Mouse (Mus musculus): ENCODE measurements at regions not wholly inside any gene's neighbourhood (a gene's known extent, or its start where the extent isn't known, plus 50 kb on each side); places are given as distances from the start of the nearest gene placed in this dataset.

DNA sequence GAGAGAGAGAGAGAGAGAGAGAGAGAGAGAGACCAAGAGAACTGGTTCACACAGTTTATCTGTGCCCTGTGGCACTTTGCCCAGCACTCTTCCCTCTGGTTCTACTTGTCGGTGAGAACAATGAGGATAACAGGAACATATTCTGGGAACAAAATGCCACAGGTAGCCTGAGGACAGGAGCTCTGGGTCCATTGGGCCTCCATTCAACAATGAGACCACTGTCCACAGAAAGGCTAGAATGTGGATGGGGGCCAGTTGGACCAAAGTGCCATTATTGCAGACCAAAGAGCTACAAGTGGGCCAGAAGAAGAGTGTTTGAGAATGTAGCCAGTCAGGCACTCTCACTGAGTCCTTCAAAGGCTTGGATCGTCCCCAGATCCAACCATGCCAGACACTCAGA, 600.2 kb upstream of the A1bg start:
- WGBS = 91% methylated on average over 2 of the region's 2 CpGs
- no peak for TF ChIP-seq POLR2A (IDR thresholded peaks at IDR 0.05; ENCODE audit: control insufficient read depth, extremely low read depth, insufficient read depth, low read length, poor library complexity)
- no peak for TF ChIP-seq CTCF (IDR thresholded peaks at IDR 0.05; ENCODE audit: borderline replicate concordance, control insufficient read depth, extremely low read depth, insufficient read depth, low read length, poor library complexity)
- no peaks in the 10 kb centered on the region for H3K4me1 ChIP-seq (replicated peaks; ENCODE audit: control insufficient read depth, insufficient read depth, low read length)
- H3K27me3 ChIP-seq (ENCODE audit: control insufficient read depth, insufficient read depth, low read length) = no peaks in the 10 kb centered on the region
- no peaks in the 10 kb centered on the region for H3K36me3 ChIP-seq (ENCODE audit: control insufficient read depth, insufficient read depth, low read length)
- no peak overlapping the region for H3K27ac ChIP-seq (ENCODE audit: control insufficient read depth, insufficient read depth, low read length)
- H3K4me3 ChIP-seq (ENCODE audit: control insufficient read depth, insufficient read depth, low read length) = no peak overlapping the region
- no peak for DNase-seq

DNA sequence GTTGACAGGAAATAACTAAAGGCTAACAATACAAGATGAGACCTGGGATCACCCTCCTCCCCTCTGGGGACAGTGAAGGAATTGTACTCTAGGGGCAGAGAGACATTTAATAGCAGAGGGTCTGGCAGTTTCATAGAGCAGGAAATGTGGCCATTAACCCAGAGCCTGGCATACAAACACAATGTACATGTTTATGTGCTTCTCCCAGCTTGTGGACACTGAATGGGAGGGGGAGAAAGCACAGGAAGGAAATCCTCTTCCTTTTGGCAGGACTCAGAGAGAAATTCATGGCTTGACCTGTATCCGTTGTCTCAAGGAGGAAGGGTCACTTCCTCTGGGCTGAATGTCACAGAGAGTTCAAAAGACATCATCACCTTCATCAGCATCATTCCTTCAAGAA, 594.5 kb upstream of the A1bg start:
- Histone ChIP-seq H3K27me3 (ENCODE audit: control insufficient read depth, insufficient read depth, low read length) (no peaks in the 10 kb centered on the region), H3K4me3 (ENCODE audit: control insufficient read depth, insufficient read depth, low read length) (no peak overlapping the region), H3K36me3 (ENCODE audit: control insufficient read depth, insufficient read depth, low read length) (no peaks in the 10 kb centered on the region), H3K4me1 (replicated peaks; ENCODE audit: control insufficient read depth, insufficient read depth, low read length) (no peaks in the 10 kb centered on the region), H3K27ac (ENCODE audit: control insufficient read depth, insufficient read depth, low read length) (no peak overlapping the region)
- TF ChIP-seq POLR2A (IDR thresholded peaks at IDR 0.05; ENCODE audit: control insufficient read depth, extremely low read depth, insufficient read depth, low read length, poor library complexity) (no peak), CTCF (IDR thresholded peaks at IDR 0.05; ENCODE audit: borderline replicate concordance, control insufficient read depth, extremely low read depth, insufficient read depth, low read length, poor library complexity) (no peak)
- DNase-seq = no peak
- WGBS = 79% methylated on average over 1 of the region's 1 CpGs

- no peaks in the 10 kb centered on the region for H3K27me3 ChIP-seq (ENCODE audit: control insufficient read depth, insufficient read depth, low read length)
- TF ChIP-seq CTCF (IDR thresholded peaks at IDR 0.05; ENCODE audit: borderline replicate concordance, control insufficient read depth, extremely low read depth, insufficient read depth, low read length, poor library complexity) (no peak), POLR2A (IDR thresholded peaks at IDR 0.05; ENCODE audit: control insufficient read depth, extremely low read depth, insufficient read depth, low read length, poor library complexity) (no peak)
Observed at GRCm38 (mm10) chr15:61514324-61514723, 591.5 kb upstream of the A1bg start.

GRCm38 (mm10) chr15:61508806-61509205, 586.0 kb upstream of the A1bg start:
- DNase-seq = no peak
- TF ChIP-seq CTCF (IDR thresholded peaks at IDR 0.05; ENCODE audit: borderline replicate concordance, control insufficient read depth, extremely low read depth, insufficient read depth, low read length, poor library complexity) = no peak
- no peak for TF ChIP-seq POLR2A (IDR thresholded peaks at IDR 0.05; ENCODE audit: control insufficient read depth, extremely low read depth, insufficient read depth, low read length, poor library complexity)
- H3K36me3 ChIP-seq (ENCODE audit: control insufficient read depth, insufficient read depth, low read length) = no peaks in the 10 kb centered on the region
- H3K4me3 ChIP-seq (ENCODE audit: control insufficient read depth, insufficient read depth, low read length) = no peak overlapping the region
- WGBS = 94% methylated on average over 6 of the region's 6 CpGs
- no peaks in the 10 kb centered on the region for H3K27me3 ChIP-seq (ENCODE audit: control insufficient read depth, insufficient read depth, low read length)
- H3K4me1 ChIP-seq (replicated peaks; ENCODE audit: control insufficient read depth, insufficient read depth, low read length) = no peaks in the 10 kb centered on the region
- H3K27ac ChIP-seq (ENCODE audit: control insufficient read depth, insufficient read depth, low read length) = no peak overlapping the region

More at GRCm38 (mm10) chr15:61514324-61514723, 591.5 kb upstream of the A1bg start:
- Histone ChIP-seq H3K4me3 (ENCODE audit: control insufficient read depth, insufficient read depth, low read length) (no peak overlapping the region), H3K36me3 (ENCODE audit: control insufficient read depth, insufficient read depth, low read length) (no peaks in the 10 kb centered on the region), H3K27ac (ENCODE audit: control insufficient read depth, insufficient read depth, low read length) (no peak overlapping the region), H3K4me1 (replicated peaks; ENCODE audit: control insufficient read depth, insufficient read depth, low read length) (no peaks in the 10 kb centered on the region)
- 75% methylated on average over 1 of the region's 1 CpGs for WGBS
- DNase-seq = no peak

DNA sequence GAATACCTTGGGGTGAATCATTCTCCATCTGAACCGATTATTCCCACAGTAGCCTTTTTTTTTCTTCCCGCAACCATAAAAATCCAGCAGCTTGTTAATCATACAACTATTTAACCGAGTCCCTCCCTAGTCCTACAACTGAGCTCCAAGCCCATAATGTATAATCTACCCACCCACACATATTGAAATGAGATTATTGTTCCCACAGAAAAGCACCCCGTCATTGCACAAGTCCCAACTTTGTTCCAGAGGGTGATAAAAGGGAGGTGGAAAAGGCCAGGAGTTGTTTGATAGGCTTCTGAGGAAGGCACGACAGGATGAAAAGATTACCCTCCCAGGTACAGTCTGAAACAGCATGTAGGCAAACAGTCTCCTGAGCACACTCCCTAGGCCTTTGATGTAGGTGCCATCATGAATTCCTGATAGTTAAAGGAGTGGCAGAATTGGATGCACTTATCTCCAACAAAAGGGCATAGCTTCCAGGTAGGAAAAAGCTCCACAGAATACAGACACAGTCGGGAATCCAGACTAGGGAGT, 583.6 kb upstream of the A1bg start:
- DNase-seq = no peak
- H3K27ac ChIP-seq (ENCODE audit: control insufficient read depth, insufficient read depth, low read length) = no peak overlapping the region
- no peaks in the 10 kb centered on the region for H3K27me3 ChIP-seq (ENCODE audit: control insufficient read depth, insufficient read depth, low read length)
- 97% methylated on average over 6 of the region's 6 CpGs for WGBS
- no peaks in the 10 kb centered on the region for H3K36me3 ChIP-seq (ENCODE audit: control insufficient read depth, insufficient read depth, low read length)
- no peaks in the 10 kb centered on the region for H3K4me1 ChIP-seq (replicated peaks; ENCODE audit: control insufficient read depth, insufficient read depth, low read length)
- TF ChIP-seq CTCF (IDR thresholded peaks at IDR 0.05; ENCODE audit: borderline replicate concordance, control insufficient read depth, extremely low read depth, insufficient read depth, low read length, poor library complexity) = no peak
- TF ChIP-seq POLR2A (IDR thresholded peaks at IDR 0.05; ENCODE audit: control insufficient read depth, extremely low read depth, insufficient read depth, low read length, poor library complexity) = no peak
- no peak overlapping the region for H3K4me3 ChIP-seq (ENCODE audit: control insufficient read depth, insufficient read depth, low read length)

- Histone ChIP-seq H3K4me3 (ENCODE audit: control insufficient read depth, insufficient read depth, low read length) (no peak overlapping the region), H3K4me1 (replicated peaks; ENCODE audit: control insufficient read depth, insufficient read depth, low read length) (no peaks in the 10 kb centered on the region), H3K27ac (ENCODE audit: control insufficient read depth, insufficient read depth, low read length) (no peak overlapping the region), H3K36me3 (ENCODE audit: control insufficient read depth, insufficient read depth, low read length) (no peaks in the 10 kb centered on the region), H3K27me3 (ENCODE audit: control insufficient read depth, insufficient read depth, low read length) (no peaks in the 10 kb centered on the region)
- WGBS = 50% methylated on average over 7 of the region's 7 CpGs
- no peak for TF ChIP-seq POLR2A (IDR thresholded peaks at IDR 0.05; ENCODE audit: control insufficient read depth, extremely low read depth, insufficient read depth, low read length, poor library complexity)
- TF ChIP-seq CTCF (IDR thresholded peaks at IDR 0.05; ENCODE audit: borderline replicate concordance, control insufficient read depth, extremely low read depth, insufficient read depth, low read length, poor library complexity) = no peak
- DNase-seq = no peak
Observed at GRCm38 (mm10) chr15:61503436-61503835, 580.6 kb upstream of the A1bg start.

- H3K27ac ChIP-seq (ENCODE audit: control insufficient read depth, insufficient read depth, low read length) = no peak overlapping the region
- WGBS = 94% methylated on average over 4 of the region's 4 CpGs
- TF ChIP-seq POLR2A (IDR thresholded peaks at IDR 0.05; ENCODE audit: control insufficient read depth, extremely low read depth, insufficient read depth, low read length, poor library complexity) (no peak), CTCF (IDR thresholded peaks at IDR 0.05; ENCODE audit: borderline replicate concordance, control insufficient read depth, extremely low read depth, insufficient read depth, low read length, poor library complexity) (no peak)
- H3K4me3 ChIP-seq (ENCODE audit: control insufficient read depth, insufficient read depth, low read length) = no peak overlapping the region
- H3K27me3 ChIP-seq (ENCODE audit: control insufficient read depth, insufficient read depth, low read length) = no peaks in the 10 kb centered on the region
- DNase-seq = no peak
- H3K4me1 ChIP-seq (replicated peaks; ENCODE audit: control insufficient read depth, insufficient read depth, low read length) = no peaks in the 10 kb centered on the region
- H3K36me3 ChIP-seq (ENCODE audit: control insufficient read depth, insufficient read depth, low read length) = no peaks in the 10 kb centered on the region
Observed at GRCm38 (mm10) chr15:61489731-61490130, 566.9 kb upstream of the A1bg start.
